Mouse (Mus musculus) forebrain, embryonic 16.5 days (tissue): Measurements from ENCODE around the gene Fgr. TPM values are rescaled to one million over a fixed set of nuclear protein-coding genes. Genes with fewer than 3 reads are reported as not detected.

Experiments
- ATAC-seq: fragments of 200-750 bp; cut with Nextera tagmentation; 2 replicates; pipeline ENCODE4 v1.8.0; 2017; ENCODE audit warnings: mild to moderate bottlenecking, moderate library complexity
- H3K27ac ChIP-seq: fragments of 300-500 bp; sonication (generic); 2 replicates; pipeline ENCODE4 v1.5.1; 2014; ENCODE audit warnings: low read length, control low read depth
- H3K27me3 ChIP-seq: fragments of 300-500 bp; sonication (generic); replicated peaks from 2 replicates; pipeline ENCODE4 v1.6.1; 2014; ENCODE audit warnings: low read length; ENCODE audit not compliant: control insufficient read depth, insufficient read depth
- H3K36me3 ChIP-seq: fragments of 300-500 bp; sonication (generic); 2 replicates; pipeline ENCODE4 v1.6.1; 2014; ENCODE audit not compliant: control insufficient read depth, insufficient read depth
- H3K4me1 ChIP-seq: fragments of 300-500 bp; sonication (generic); replicated peaks from 2 replicates; pipeline ENCODE4 v1.6.1; 2014; ENCODE audit warnings: low read length; ENCODE audit not compliant: control insufficient read depth, insufficient read depth
- H3K4me2 ChIP-seq: fragments of 300-500 bp; sonication (generic); 2 replicates; pipeline ENCODE4 v1.6.1; 2014; ENCODE audit warnings: mild to moderate bottlenecking, low read length, control low read depth
- H3K4me3 ChIP-seq: fragments of 300-500 bp; sonication (generic); replicated peaks from 2 replicates; pipeline ENCODE4 v1.5.1; 2014; ENCODE audit warnings: mild to moderate bottlenecking, low read length, control low read depth
- H3K9ac ChIP-seq: fragments of 300-500 bp; sonication (generic); replicated peaks from 2 replicates; pipeline ENCODE4 v1.6.1; 2014; ENCODE audit warnings: low read depth, low read length, control low read depth
- H3K9me3 ChIP-seq: fragments of 300-500 bp; sonication (generic); 2 replicates; pipeline ENCODE4 v1.6.1; 2016; ENCODE audit warnings: low read length; ENCODE audit not compliant: control insufficient read depth
- WGBS: fragments of 180-500 bp; shearing (Covaris S2); extraction: QIAGEN DNeasy Blood & Tissue Kit; methylation state at CpG from one replicate; pipeline ENCODE4 v1.1.7; 2014; 5-methylcytosine and 5-hydroxymethylcytosine counted together
- polyA plus RNA-seq: library from polyadenylated mRNA; unstranded; fragments of >200 nt; fragmentation: Nextera tagmentation; extraction: Ambion mirVana; gene quantifications from 2 replicates; pipeline ENCODE4 v1.2.1, GENCODE M21; 2015

Fgr gene
- polyA plus RNA-seq, 1 experiment from 2014 or later, result not detected

GRCm38 (mm10) chr4:132943088-132943487, 30.8 kb upstream of the Fgr start:
- WGBS, result 52% methylated on average over 8 of the region's 8 CpGs
- H3K36me3 ChIP-seq, result no peaks in the 10 kb centered on the region
- no peaks in the 10 kb centered on the region for H3K9me3 ChIP-seq
- no peak for ATAC-seq
- no peak overlapping the region for H3K4me2 ChIP-seq
- no peak overlapping the region for H3K9ac ChIP-seq
- H3K4me3 ChIP-seq, result no peak overlapping the region
- no peaks in the 10 kb centered on the region for H3K27me3 ChIP-seq
- peaks cover 24% of the 10 kb centered on the region for H3K4me1 ChIP-seq
- H3K27ac ChIP-seq, result no peak overlapping the region

GRCm38 (mm10) chr4:132944106-132944505, 29.8 kb upstream of the Fgr start:
- Histone ChIP-seq H3K9me3 (no peaks in the 10 kb centered on the region), H3K4me3 (no peak overlapping the region), H3K9ac (no peak overlapping the region), H3K27ac (no peak overlapping the region), H3K36me3 (no peaks in the 10 kb centered on the region), H3K4me1 (peaks cover 14% of the 10 kb centered on the region), H3K4me2 (no peak overlapping the region), H3K27me3 (no peaks in the 10 kb centered on the region)
- ATAC-seq, result no peak
- WGBS, result 81% methylated on average over 12 of the region's 12 CpGs

GRCm38 (mm10) chr4:132944776-132945175, 29.1 kb upstream of the Fgr start:
- no peak for ATAC-seq
- H3K36me3 ChIP-seq, result no peaks in the 10 kb centered on the region
- H3K9me3 ChIP-seq, result no peaks in the 10 kb centered on the region
- no peaks in the 10 kb centered on the region for H3K27me3 ChIP-seq
- H3K9ac ChIP-seq, result no peak overlapping the region
- H3K4me1 ChIP-seq, result peaks cover 11% of the 10 kb centered on the region
- WGBS, result 92% methylated on average over 4 of the region's 4 CpGs
- no peak overlapping the region for H3K27ac ChIP-seq
- H3K4me2 ChIP-seq, result no peak overlapping the region
- H3K4me3 ChIP-seq, result no peak overlapping the region

- no peaks in the 10 kb centered on the region for H3K36me3 ChIP-seq
- WGBS, result 5% methylated on average over 15 of the region's 15 CpGs
- no peaks in the 10 kb centered on the region for H3K27me3 ChIP-seq
- ATAC-seq, result peak; percentile 89
- peaks cover 11% of the 10 kb centered on the region for H3K4me1 ChIP-seq
- 0 out of 2 replicates have a peak overlapping the region, but pooled peaks have one; percentile 5 for H3K4me3 ChIP-seq
- H3K9me3 ChIP-seq, result no peaks in the 10 kb centered on the region
- peak overlapping the region; percentile 52 for H3K4me2 ChIP-seq
- peak overlapping the region; percentile 56 for H3K9ac ChIP-seq
- H3K27ac ChIP-seq, result peak overlapping the region; percentile 63
These were observed 28.4 kb upstream of the Fgr start for GRCm38 (mm10) chr4:132945261-132946046.

GRCm38 (mm10) chr4:132946047-132947001, 27.6 kb upstream of the Fgr start:
- Histone ChIP-seq H3K27ac (peak overlapping the region; percentile 63), H3K36me3 (no peaks in the 10 kb centered on the region), H3K4me1 (peaks cover 11% of the 10 kb centered on the region), H3K4me2 (peak overlapping the region; percentile 52), H3K9ac (peak overlapping the region; percentile 56), H3K27me3 (no peaks in the 10 kb centered on the region), H3K9me3 (no peaks in the 10 kb centered on the region), H3K4me3 (0 out of 2 replicates have a peak overlapping the region, but pooled peaks have one; percentile 5)
- WGBS, result 12% methylated on average over 27 of the region's 27 CpGs
- peak; percentile 70 for ATAC-seq

- Histone ChIP-seq H3K4me3 (no peak overlapping the region), H3K9me3 (no peaks in the 10 kb centered on the region), H3K36me3 (no peaks in the 10 kb centered on the region), H3K27ac (no peak overlapping the region), H3K9ac (no peak overlapping the region), H3K27me3 (no peaks in the 10 kb centered on the region), H3K4me2 (peak overlapping the region; percentile 28; the same call in 1 of the 2 replicates), H3K4me1 (peaks cover 11% of the 10 kb centered on the region)
- no peak for ATAC-seq
- WGBS, result 21% methylated on average over 24 of the region's 24 CpGs
These were observed 23.9 kb upstream of the Fgr start for GRCm38 (mm10) chr4:132949882-132950532.

- 53% methylated on average over 2 of the region's 2 CpGs for WGBS
These were observed 22.9 kb upstream of the Fgr start for GRCm38 (mm10) chr4:132950999-132951398.

GRCm38 (mm10) chr4:132954530-132955394, 19.1 kb upstream of the Fgr start:
- H3K27ac ChIP-seq, result no peak overlapping the region

More at GRCm38 (mm10) chr4:132950999-132951398, 22.9 kb upstream of the Fgr start:
- Histone ChIP-seq H3K4me1 (peaks cover 7% of the 10 kb centered on the region), H3K27me3 (no peaks in the 10 kb centered on the region), H3K36me3 (no peaks in the 10 kb centered on the region), H3K27ac (no peak overlapping the region), H3K9ac (no peak overlapping the region), H3K9me3 (no peaks in the 10 kb centered on the region), H3K4me2 (no peak overlapping the region), H3K4me3 (no peak overlapping the region)
- ATAC-seq, result no peak

More at GRCm38 (mm10) chr4:132954530-132955394, 19.1 kb upstream of the Fgr start:
- H3K4me3 ChIP-seq, result no peak overlapping the region
- ATAC-seq, result no peak
- H3K9me3 ChIP-seq, result no peaks in the 10 kb centered on the region
- no peak overlapping the region for H3K4me2 ChIP-seq
- H3K27me3 ChIP-seq, result no peaks in the 10 kb centered on the region
- H3K9ac ChIP-seq, result no peak overlapping the region
- peaks cover 9% of the 10 kb centered on the region for H3K4me1 ChIP-seq
- 68% methylated on average over 7 of the region's 7 CpGs for WGBS
- H3K36me3 ChIP-seq, result no peaks in the 10 kb centered on the region
